Mouse (Mus musculus) kidney, postnatal 0 days (tissue): ENCODE results near the gene Neb. TPM values are rescaled to one million over a fixed set of nuclear protein-coding genes. Genes with fewer than 3 reads are reported as not detected.

Experiments
- ATAC-seq: fragments of 200-750 bp; cut with Nextera tagmentation; replicated peaks from 2 replicates; pipeline ENCODE4 v1.8.0; 2017; ENCODE audit warnings: low read depth, moderate number of reproducible peaks, moderate TSS enrichment, moderate library complexity; ENCODE audit not compliant: low FRiP score
- DNase-seq: peaks from one replicate; pipeline ENCODE4 v3.0.0-alpha.2; 2016; ENCODE audit warnings: low spot score
- H3K27ac ChIP-seq: fragments of 300-500 bp; sonication (generic); 2 replicates; pipeline ENCODE4 v1.5.1; 2014; ENCODE audit warnings: mild to moderate bottlenecking
- H3K27me3 ChIP-seq: fragments of 300-500 bp; sonication (generic); 2 replicates; pipeline ENCODE4 v1.6.1; 2014; ENCODE audit warnings: low read length, mixed read lengths; ENCODE audit not compliant: insufficient read depth
- H3K36me3 ChIP-seq: fragments of 300-500 bp; sonication (generic); 2 replicates; pipeline ENCODE4 v1.6.1; 2014; ENCODE audit warnings: low read length, mixed read lengths; ENCODE audit not compliant: insufficient read depth
- H3K4me1 ChIP-seq: fragments of 300-500 bp; sonication (generic); replicated peaks from 2 replicates; pipeline ENCODE4 v1.6.1; 2014; ENCODE audit warnings: antibody characterized with exemption, low read length, mixed read lengths; ENCODE audit not compliant: insufficient read depth
- H3K4me2 ChIP-seq: fragments of 300-500 bp; sonication (generic); 2 replicates; pipeline ENCODE4 v1.6.1; 2014; ENCODE audit warnings: mild to moderate bottlenecking, low read length, moderate library complexity, mixed read lengths
- H3K4me3 ChIP-seq: fragments of 300-500 bp; sonication (generic); replicated peaks from 2 replicates; pipeline ENCODE4 v1.5.1; 2014; ENCODE audit warnings: low read depth, low read length
- H3K9ac ChIP-seq: fragments of 300-500 bp; sonication (generic); 2 replicates; pipeline ENCODE4 v1.6.1; 2014; ENCODE audit warnings: low read depth, low read length
- H3K9me3 ChIP-seq: fragments of 300-500 bp; sonication (generic); replicated peaks from 2 replicates; pipeline ENCODE4 v1.6.1; 2016; ENCODE audit warnings: low read length, inconsistent platforms, mixed read lengths
- CTCF ChIP-seq: IDR thresholded peaks from 2 replicates; pipeline ENCODE4 v1.5.1; 2016; ENCODE audit warnings: antibody characterized with exemption, low read depth, mild to moderate bottlenecking, moderate library complexity
- WGBS: fragments of 180-500 bp; shearing (Covaris S2); extraction: QIAGEN DNeasy Blood & Tissue Kit; methylation state at CpG from one replicate; pipeline ENCODE4 v1.1.7; 2014; 5-methylcytosine and 5-hydroxymethylcytosine counted together
- polyA plus RNA-seq: library from polyadenylated mRNA; unstranded; fragments of >200 nt; fragmentation: Nextera tagmentation; extraction: Ambion mirVana; gene quantifications from 2 replicates; pipeline ENCODE4 v1.2.1, GENCODE M21; 2015

Neb gene
- polyA plus RNA-seq, 1 experiment from 2014 or later: 0.75 TPM

GRCm38 (mm10) chr2:52272146-52272545 lies 106.1 kb downstream of the Neb start:
- H3K4me2 ChIP-seq: no peak overlapping the region
- H3K27me3 ChIP-seq: no peaks in the 10 kb centered on the region
- no peaks in the 10 kb centered on the region for H3K9me3 ChIP-seq
- ATAC-seq: no peak
- H3K9ac ChIP-seq: no peak overlapping the region
- no peak for DNase-seq
- no peak for TF ChIP-seq CTCF
- WGBS: 33% methylated on average over 1 of the region's 1 CpGs
- H3K4me1 ChIP-seq: no peaks in the 10 kb centered on the region
- no peak overlapping the region for H3K27ac ChIP-seq
- no peak overlapping the region for H3K4me3 ChIP-seq
- no peaks in the 10 kb centered on the region for H3K36me3 ChIP-seq

- H3K27ac ChIP-seq: no peak overlapping the region
- WGBS: 92% methylated on average over 8 of the region's 8 CpGs
- no peaks in the 10 kb centered on the region for H3K4me1 ChIP-seq
- H3K4me2 ChIP-seq: no peak overlapping the region
- no peaks in the 10 kb centered on the region for H3K9me3 ChIP-seq
- ATAC-seq (no peak), DNase-seq (no peak)
- no peak overlapping the region for H3K9ac ChIP-seq
- no peaks in the 10 kb centered on the region for H3K27me3 ChIP-seq
- TF ChIP-seq CTCF: no peak
- H3K4me3 ChIP-seq: no peak overlapping the region
- no peaks in the 10 kb centered on the region for H3K36me3 ChIP-seq
These were observed 107.4 kb downstream of the Neb start for GRCm38 (mm10) chr2:52270911-52271310.

- H3K4me1 ChIP-seq: no peaks in the 10 kb centered on the region
- ATAC-seq: 0 out of 2 replicates have a peak, but pooled peaks have one; percentile 40
- peak; percentile 88 for TF ChIP-seq CTCF
- H3K27ac ChIP-seq: no peak overlapping the region
- H3K27me3 ChIP-seq: no peaks in the 10 kb centered on the region
- H3K9me3 ChIP-seq: no peaks in the 10 kb centered on the region
- DNase-seq: peak; percentile 79
- no peak overlapping the region for H3K4me2 ChIP-seq
- 46% methylated on average over 2 of the region's 2 CpGs for WGBS
- H3K9ac ChIP-seq: no peak overlapping the region
- H3K4me3 ChIP-seq: no peak overlapping the region
- H3K36me3 ChIP-seq: no peaks in the 10 kb centered on the region
These were observed 116.1 kb downstream of the Neb start for GRCm38 (mm10) chr2:52262149-52262548.

GRCm38 (mm10) chr2:52252037-52252436 lies 126.2 kb downstream of the Neb start:
- no peak overlapping the region for H3K27ac ChIP-seq
- no peaks in the 10 kb centered on the region for H3K27me3 ChIP-seq
- no peaks in the 10 kb centered on the region for H3K9me3 ChIP-seq
- no peak overlapping the region for H3K9ac ChIP-seq
- H3K36me3 ChIP-seq: no peaks in the 10 kb centered on the region
- WGBS: 43% methylated on average over 1 of the region's 1 CpGs
- no peak overlapping the region for H3K4me3 ChIP-seq
- ATAC-seq (no peak), DNase-seq (no peak)
- H3K4me1 ChIP-seq: no peaks in the 10 kb centered on the region
- H3K4me2 ChIP-seq: no peak overlapping the region
- no peak for TF ChIP-seq CTCF

- Histone ChIP-seq H3K4me1 (no peaks in the 10 kb centered on the region), H3K36me3 (no peaks in the 10 kb centered on the region), H3K27ac (no peak overlapping the region), H3K9ac (no peak overlapping the region), H3K9me3 (no peaks in the 10 kb centered on the region), H3K27me3 (no peaks in the 10 kb centered on the region), H3K4me2 (no peak overlapping the region), H3K4me3 (no peak overlapping the region)
- no peak for TF ChIP-seq CTCF
- ATAC-seq (no peak), DNase-seq (no peak)
- 58% methylated on average over 9 of the region's 9 CpGs for WGBS
These were observed 129.9 kb downstream of the Neb start for GRCm38 (mm10) chr2:52248316-52248826.

- H3K4me1 ChIP-seq: no peaks in the 10 kb centered on the region
- H3K27me3 ChIP-seq: no peaks in the 10 kb centered on the region
- no peak for TF ChIP-seq CTCF
- no peak overlapping the region for H3K4me3 ChIP-seq
- no peak overlapping the region for H3K4me2 ChIP-seq
- no peak overlapping the region for H3K27ac ChIP-seq
- 88% methylated on average over 5 of the region's 5 CpGs for WGBS
- H3K9me3 ChIP-seq: no peaks in the 10 kb centered on the region
- no peaks in the 10 kb centered on the region for H3K36me3 ChIP-seq
- DNase-seq (no peak), ATAC-seq (no peak)
- no peak overlapping the region for H3K9ac ChIP-seq
These were observed 133.2 kb downstream of the Neb start for GRCm38 (mm10) chr2:52245091-52245490.

- no peak overlapping the region for H3K4me2 ChIP-seq
- WGBS: 88% methylated on average over 1 of the region's 1 CpGs
- no peak for TF ChIP-seq CTCF
- no peak overlapping the region for H3K4me3 ChIP-seq
- H3K36me3 ChIP-seq: no peaks in the 10 kb centered on the region
- no peak for DNase-seq
- no peaks in the 10 kb centered on the region for H3K27me3 ChIP-seq
- no peaks in the 10 kb centered on the region for H3K4me1 ChIP-seq
- H3K9me3 ChIP-seq: no peaks in the 10 kb centered on the region
- no peak overlapping the region for H3K27ac ChIP-seq
- H3K9ac ChIP-seq: no peak overlapping the region
- no peak for ATAC-seq
These were observed 135.6 kb downstream of the Neb start for GRCm38 (mm10) chr2:52242691-52243090.
